Mouse (Mus musculus) liver, adult 2 months (tissue): ENCODE results near the gene Ogg1. TPM values are rescaled to one million over a fixed set of nuclear protein-coding genes. Genes with fewer than 3 reads are reported as not detected.

Source experiments
- DNase-seq: peaks from one replicate; pipeline ENCODE4 v3.0.0-alpha.2; 2011; ENCODE audit warnings: low read depth, low spot score; ENCODE audit errors: extremely low read depth
- H3K27ac ChIP-seq: fragments of 200-500 bp; replicated peaks from 2 replicates; pipeline ENCODE4 v1.5.1; 2012; ENCODE audit warnings: low read depth, mild to moderate bottlenecking, control low read depth, inconsistent platforms, low read length; ENCODE audit not compliant: insufficient read depth
- H3K27me3 ChIP-seq: fragments of 200-500 bp; 2 replicates; pipeline ENCODE4 v1.6.1; 2012; ENCODE audit warnings: mild to moderate bottlenecking, moderate library complexity, low read length, inconsistent platforms; ENCODE audit not compliant: control insufficient read depth, insufficient read depth
- H3K36me3 ChIP-seq: fragments of 200-500 bp; 2 replicates; pipeline ENCODE4 v1.6.1; 2012; ENCODE audit warnings: low read length, inconsistent platforms; ENCODE audit not compliant: control insufficient read depth, insufficient read depth
- H3K4me1 ChIP-seq: fragments of 200-500 bp; 2 replicates; pipeline ENCODE4 v1.6.1; 2011; ENCODE audit warnings: low read length; ENCODE audit not compliant: control insufficient read depth, insufficient read depth
- H3K4me3 ChIP-seq: fragments of 200-500 bp; 2 replicates; pipeline ENCODE4 v1.5.1; 2011; ENCODE audit warnings: low read depth, mild to moderate bottlenecking, control low read depth, low read length, moderate library complexity; ENCODE audit not compliant: insufficient read depth
- H3K79me2 ChIP-seq: fragments of 200-500 bp; 2 replicates; pipeline ENCODE4 v1.6.1; 2012; ENCODE audit warnings: inconsistent platforms, mild to moderate bottlenecking, low read length, moderate library complexity; ENCODE audit not compliant: control insufficient read depth, insufficient read depth
- H3K9ac ChIP-seq: fragments of 200-500 bp; 2 replicates; pipeline ENCODE4 v1.6.1; 2012; ENCODE audit warnings: low read depth, mild to moderate bottlenecking, control low read depth, inconsistent platforms, low read length
- CTCF ChIP-seq: fragments of 200-500 bp; IDR thresholded peaks from 2 replicates; pipeline ENCODE4 v1.5.1; 2011; ENCODE audit warnings: low read depth, low read length, control low read depth
- POLR2A ChIP-seq: fragments of 200-500 bp; IDR thresholded peaks from 2 replicates; pipeline ENCODE4 v1.6.1; 2011; ENCODE audit warnings: low read length, control low read depth; ENCODE audit not compliant: insufficient read depth; ENCODE audit errors: extremely low read depth
- WGBS: fragments of 180-500 bp; shearing (Covaris S2); methylation state at CpG from one replicate; pipeline ENCODE4 v1.1.7; 2018; 5-methylcytosine and 5-hydroxymethylcytosine counted together
- polyA plus RNA-seq: library from polyadenylated mRNA; depleted of rRNA; stranded (reverse); fragments of >200 nt; gene quantifications from 2 replicates; pipeline ENCODE4 v1.2.3, GENCODE M21; 2012
- total RNA-seq: library from RNA; depleted of rRNA; stranded (reverse); fragments of >200 nt; gene quantifications from 2 replicates; pipeline ENCODE4 v1.2.3, GENCODE M21; 2014

Gene Ogg1
- total and polyA plus RNA-seq, 2 experiments: 4.8 to 10.4 TPM

DNA sequence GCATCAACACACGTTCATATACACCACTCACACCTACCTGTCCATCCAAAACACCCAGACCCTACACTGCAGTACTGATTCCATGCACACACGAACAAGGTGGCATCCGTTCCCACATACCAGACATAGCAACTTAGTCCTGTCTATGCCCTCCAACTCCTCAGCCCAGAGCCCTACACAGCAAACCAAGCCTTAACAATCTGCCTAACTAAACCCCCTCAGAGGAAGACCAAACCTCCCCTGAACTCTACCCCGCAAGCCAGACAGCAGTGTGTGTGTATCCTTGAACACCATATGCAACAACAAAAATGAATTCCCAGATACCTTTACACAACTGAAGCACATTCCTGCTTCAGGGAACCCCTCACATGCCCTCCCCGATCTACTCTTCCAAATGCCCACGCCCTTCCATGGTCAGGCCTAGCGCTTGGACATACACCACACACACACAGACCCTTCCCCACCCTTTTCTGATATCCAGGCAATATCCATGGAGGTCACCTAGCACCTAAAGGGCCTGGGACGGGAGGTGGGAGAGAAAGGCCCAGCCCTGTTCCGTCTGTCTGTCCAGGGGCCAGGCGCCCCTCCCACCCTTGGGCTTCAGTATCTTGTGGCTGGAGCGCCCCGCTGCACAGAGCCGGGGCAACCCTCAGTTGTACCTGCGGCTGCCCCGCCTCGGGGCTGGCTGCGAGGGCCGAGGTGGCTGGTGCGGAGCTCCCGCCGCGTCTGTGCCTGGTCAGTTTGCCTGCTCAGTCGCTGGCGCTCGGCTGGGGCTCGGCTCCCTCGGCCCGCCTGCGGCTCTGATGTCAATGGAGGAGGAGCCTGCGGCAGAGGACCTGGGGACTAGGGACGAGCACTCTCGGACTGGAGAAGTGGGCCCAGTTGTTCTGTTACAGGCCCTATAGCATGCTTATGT, 16.7 kb downstream of the Ogg1 start, which contains the start of gene Camk1:
Gene Camk1, minus strand, starts transcription at position 808 of the 916 bp plus-strand sequence.
- Histone ChIP-seq H3K4me3 (peak within 1 kb of the TSS; percentile 86), H3K27me3 (no peaks in the 10 kb centered on the region), H3K79me2 (no peaks in the 10 kb centered on the region), H3K4me1 (peaks cover 5% of the 10 kb centered on the region), H3K9ac (peak within 1 kb of the TSS; percentile 77), H3K27ac (peak within 1 kb of the TSS; percentile 68), H3K36me3 (no peaks in the 10 kb centered on the region)
- TF ChIP-seq CTCF (no peak), POLR2A (peak; percentile 74)
- WGBS: 13% methylated on average over 32 of the region's 32 CpGs
- peak; percentile 56 for DNase-seq

- Histone ChIP-seq H3K4me1 (peaks cover 5% of the 10 kb centered on the region), H3K36me3 (no peaks in the 10 kb centered on the region), H3K27me3 (no peaks in the 10 kb centered on the region), H3K9ac (no peak overlapping the region), H3K79me2 (no peaks in the 10 kb centered on the region), H3K4me3 (no peak overlapping the region), H3K27ac (peak overlapping the region; percentile 68)
- DNase-seq: peak; percentile 49
- TF ChIP-seq CTCF (no peak), POLR2A (no peak)
- 10% methylated on average over 2 of the region's 2 CpGs for WGBS
These were observed 17.5 kb downstream of the Ogg1 start for GRCm38 (mm10) chr6:113344321-113344720.

DNA sequence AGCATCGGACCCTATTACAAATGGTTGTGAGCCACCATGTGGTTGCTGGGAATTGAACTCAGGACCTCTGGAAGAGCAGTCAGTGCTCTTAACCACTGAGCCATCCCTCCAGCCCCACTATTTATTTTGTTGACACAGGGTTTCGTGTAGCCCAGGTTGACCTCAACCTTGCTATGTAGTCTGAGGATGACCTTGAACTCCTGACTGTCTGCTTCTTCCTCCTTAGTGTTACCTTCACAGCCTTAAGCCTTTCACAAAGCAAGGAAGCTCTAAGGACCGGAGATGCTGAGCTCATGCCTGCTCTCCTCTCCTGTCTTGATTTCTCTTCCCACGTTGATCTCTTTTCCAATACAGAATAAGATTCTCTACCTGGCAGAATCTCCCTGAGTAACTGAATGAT, 20.1 kb downstream of the Ogg1 start:
- Histone ChIP-seq H3K4me1 (peaks cover 5% of the 10 kb centered on the region), H3K79me2 (no peaks in the 10 kb centered on the region), H3K27ac (no peak overlapping the region), H3K27me3 (no peaks in the 10 kb centered on the region), H3K4me3 (no peak overlapping the region), H3K36me3 (no peaks in the 10 kb centered on the region), H3K9ac (no peak overlapping the region)
- DNase-seq: no peak
- no peak for TF ChIP-seq POLR2A
- TF ChIP-seq CTCF: no peak
- 74% methylated on average over 4 of the region's 4 CpGs for WGBS

GRCm38 (mm10) chr6:113350538-113350937, 23.8 kb downstream of the Ogg1 start:
- no peak for DNase-seq
- peaks cover 1% of the 10 kb centered on the region; the same call in 1 of the 2 replicates for H3K4me1 ChIP-seq
- H3K27me3 ChIP-seq: no peaks in the 10 kb centered on the region
- H3K79me2 ChIP-seq: no peaks in the 10 kb centered on the region
- no peak overlapping the region for H3K4me3 ChIP-seq
- no peak overlapping the region for H3K27ac ChIP-seq
- no peak for TF ChIP-seq POLR2A
- no peak for TF ChIP-seq CTCF
- H3K9ac ChIP-seq: no peak overlapping the region
- no peaks in the 10 kb centered on the region for H3K36me3 ChIP-seq

- H3K4me1 ChIP-seq: peaks cover 1% of the 10 kb centered on the region; the same call in 1 of the 2 replicates
- H3K4me3 ChIP-seq: no peak overlapping the region
- no peak for DNase-seq
- H3K9ac ChIP-seq: no peak overlapping the region
- 52% methylated on average over 1 of the region's 1 CpGs for WGBS
- no peak overlapping the region for H3K27ac ChIP-seq
- TF ChIP-seq POLR2A: no peak
- TF ChIP-seq CTCF: no peak
- no peaks in the 10 kb centered on the region for H3K27me3 ChIP-seq
- H3K79me2 ChIP-seq: no peaks in the 10 kb centered on the region
- no peaks in the 10 kb centered on the region for H3K36me3 ChIP-seq
These were observed 24.4 kb downstream of the Ogg1 start for GRCm38 (mm10) chr6:113351161-113351560.

- 56% methylated on average over 10 of the region's 10 CpGs for WGBS
- H3K27ac ChIP-seq: no peak overlapping the region; the same call in 1 of the 2 replicates
- TF ChIP-seq CTCF (no peak), POLR2A (no peak)
These were observed 24.9 kb downstream of the Ogg1 start for GRCm38 (mm10) chr6:113351653-113352052.

More at GRCm38 (mm10) chr6:113351653-113352052, 24.9 kb downstream of the Ogg1 start:
- no peaks in the 10 kb centered on the region for H3K79me2 ChIP-seq
- peaks cover 1% of the 10 kb centered on the region; the same call in 1 of the 2 replicates for H3K4me1 ChIP-seq
- no peaks in the 10 kb centered on the region for H3K36me3 ChIP-seq
- H3K4me3 ChIP-seq: no peak overlapping the region
- DNase-seq: no peak
- no peak overlapping the region for H3K9ac ChIP-seq
- no peaks in the 10 kb centered on the region for H3K27me3 ChIP-seq
